Mouse (Mus musculus) hindbrain, embryonic 13.5 days (tissue): ENCODE results near the gene Irf9. TPM values are rescaled to one million over a fixed set of nuclear protein-coding genes. Genes with fewer than 3 reads are reported as not detected.

Experiments
- ATAC-seq: fragments of 200-750 bp; cut with Nextera tagmentation; 2 replicates; pipeline ENCODE4 v1.8.0; 2017; ENCODE audit warnings: moderate TSS enrichment; ENCODE audit not compliant: low FRiP score
- H3K27ac ChIP-seq: fragments of 300-500 bp; sonication (generic); 2 replicates; pipeline ENCODE4 v1.5.1; 2015; ENCODE audit warnings: inconsistent platforms, mild to moderate bottlenecking, moderate library complexity
- H3K27me3 ChIP-seq: fragments of 300-500 bp; sonication (generic); 2 replicates; pipeline ENCODE4 v1.6.1; 2015; ENCODE audit warnings: mild to moderate bottlenecking, inconsistent platforms
- H3K36me3 ChIP-seq: fragments of 300-500 bp; sonication (generic); 2 replicates; pipeline ENCODE4 v1.6.1; 2015; ENCODE audit warnings: mild to moderate bottlenecking, inconsistent platforms
- H3K4me1 ChIP-seq: fragments of 300-500 bp; sonication (generic); replicated peaks from 2 replicates; pipeline ENCODE4 v1.6.1; 2015; ENCODE audit warnings: inconsistent platforms
- H3K4me2 ChIP-seq: fragments of 300-500 bp; sonication (generic); 2 replicates; pipeline ENCODE4 v1.6.1; 2015; ENCODE audit warnings: inconsistent platforms, mild to moderate bottlenecking, moderate library complexity
- H3K4me3 ChIP-seq: fragments of 300-500 bp; sonication (generic); 2 replicates; pipeline ENCODE4 v1.5.1; 2015; ENCODE audit warnings: mild to moderate bottlenecking, inconsistent platforms
- H3K9ac ChIP-seq: fragments of 300-500 bp; sonication (generic); 2 replicates; pipeline ENCODE4 v1.6.1; 2015; ENCODE audit warnings: mild to moderate bottlenecking, inconsistent platforms
- H3K9me3 ChIP-seq: fragments of 300-500 bp; sonication (generic); 2 replicates; pipeline ENCODE4 v1.6.1; 2016; ENCODE audit warnings: inconsistent platforms
- WGBS: fragments of 180-500 bp; shearing (Covaris S2); methylation state at CpG from one replicate; pipeline ENCODE4 v1.1.7; 2015; 5-methylcytosine and 5-hydroxymethylcytosine counted together
- polyA plus RNA-seq: library from polyadenylated mRNA; unstranded; fragments of >200 nt; fragmentation: Nextera tagmentation; extraction: Ambion mirVana; gene quantifications from 2 replicates; pipeline ENCODE4 v1.2.1, GENCODE M21; 2015

Gene Irf9
- polyA plus RNA-seq, 1 experiment from 2014 or later: 10.0 TPM

DNA sequence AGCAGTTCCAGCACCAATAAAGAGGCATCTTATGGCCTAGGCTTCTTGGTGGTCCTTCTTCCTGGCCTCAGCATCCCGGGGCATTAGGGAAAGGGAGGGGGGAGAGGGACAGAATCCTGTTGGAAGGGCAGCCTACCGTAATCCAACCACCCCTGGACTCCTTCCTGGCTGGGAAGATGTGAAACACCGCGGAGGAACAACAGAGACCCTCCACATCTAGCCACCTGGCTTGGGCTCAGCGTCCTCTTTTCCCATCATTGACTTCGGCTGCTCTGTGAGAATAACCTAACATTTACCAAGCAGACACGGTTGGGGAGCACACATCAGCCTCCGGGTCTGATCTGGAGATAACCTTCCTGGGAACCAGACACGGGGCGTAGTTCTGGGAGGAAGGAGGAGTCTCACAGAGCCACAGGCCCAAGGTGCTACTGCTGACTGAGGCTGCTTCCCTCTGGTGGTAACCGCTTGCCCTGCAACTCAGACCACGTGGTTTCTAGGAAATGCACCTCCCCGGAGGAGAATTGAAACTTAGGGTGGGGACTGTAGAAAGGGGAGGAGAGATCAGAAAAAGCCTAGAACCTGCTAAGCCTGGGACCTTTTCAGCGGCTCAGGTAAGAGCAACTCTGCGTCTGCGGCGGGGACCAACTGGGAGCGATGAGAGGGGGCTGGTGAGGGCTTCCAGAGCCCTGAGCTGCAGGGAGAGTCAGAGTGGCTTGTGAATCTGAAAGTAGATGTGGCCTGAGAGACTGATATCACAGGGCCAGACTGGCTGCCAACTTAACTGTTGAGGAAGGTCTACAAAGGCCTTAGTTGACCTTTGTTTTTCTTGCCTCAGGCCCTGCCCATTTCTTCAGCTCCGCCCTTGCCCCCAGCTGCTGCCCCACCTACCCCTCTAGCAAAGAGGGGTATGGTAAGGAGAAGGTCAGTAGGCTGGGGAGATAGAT, 534 bp downstream of the Irf9 start:
- Histone ChIP-seq H3K9me3 (no peaks in the 10 kb centered on the region), H3K27me3 (no peaks in the 10 kb centered on the region), H3K4me1 (peaks cover 6% of the 10 kb centered on the region), H3K9ac (peak overlapping the region; percentile 2; the same call in 1 of the 2 replicates), H3K4me3 (peak overlapping the region; percentile 15), H3K27ac (peak overlapping the region; percentile 35), H3K4me2 (peak overlapping the region; percentile 34), H3K36me3 (peaks cover 87% of the 10 kb centered on the region)
- peak; percentile 86 for ATAC-seq
- 25% methylated on average over 19 of the region's 19 CpGs for WGBS

DNA sequence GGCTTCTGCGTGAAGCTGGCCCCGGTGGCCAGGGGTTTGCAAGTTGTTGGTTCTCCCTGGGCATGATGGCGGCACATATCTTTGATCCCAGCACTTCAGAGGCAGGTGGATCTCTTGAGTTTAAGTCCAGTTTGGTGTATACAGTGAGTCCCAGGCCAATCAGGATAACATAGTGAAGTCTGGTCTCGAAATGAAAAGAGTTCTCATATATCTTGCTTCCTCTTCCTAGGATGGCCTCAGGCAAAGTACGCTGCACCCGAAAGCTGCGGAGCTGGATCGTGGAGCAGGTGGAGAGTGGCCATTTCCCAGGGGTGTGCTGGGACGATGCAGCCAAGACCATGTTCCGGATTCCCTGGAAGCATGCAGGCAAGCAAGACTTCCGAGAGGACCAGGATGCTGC, 1.5 kb downstream of the Irf9 start:
- H3K36me3 ChIP-seq: peaks cover 87% of the 10 kb centered on the region

DNA sequence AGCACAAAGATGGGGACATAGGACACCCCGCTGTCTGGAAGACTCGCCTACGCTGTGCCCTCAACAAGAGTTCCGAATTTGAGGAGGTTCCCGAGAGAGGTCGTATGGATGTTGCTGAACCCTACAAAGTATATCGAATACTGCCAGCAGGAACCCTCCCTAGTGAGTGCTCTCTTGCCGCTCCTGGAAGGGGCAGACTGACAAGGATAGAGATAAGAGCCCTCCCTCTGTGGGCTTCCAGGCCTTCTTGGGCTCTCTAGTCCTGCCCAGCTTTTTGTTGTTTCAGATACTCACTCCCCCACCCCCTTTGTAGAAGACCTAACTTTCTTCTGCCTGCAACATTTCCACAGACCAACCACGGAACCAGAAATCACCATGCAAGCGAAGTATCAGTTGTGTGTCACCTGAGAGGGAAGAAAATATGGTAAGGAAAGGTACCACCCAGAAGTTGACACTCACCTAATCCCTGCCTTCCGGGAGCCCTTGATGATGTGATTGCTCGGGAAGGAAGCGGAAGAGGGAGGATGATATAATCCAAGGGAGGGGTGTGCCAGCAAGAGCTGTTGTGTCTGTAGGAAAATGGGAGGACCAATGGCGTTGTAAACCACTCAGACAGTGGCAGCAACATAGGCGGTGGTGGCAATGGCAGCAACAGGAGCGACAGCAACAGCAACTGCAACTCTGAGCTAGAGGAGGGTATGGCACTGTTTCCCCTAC, 2.5 kb downstream of the Irf9 start:
- Histone ChIP-seq H3K9ac (no peak overlapping the region), H3K36me3 (peaks cover 83% of the 10 kb centered on the region), H3K4me1 (peaks cover 6% of the 10 kb centered on the region), H3K27ac (no peak overlapping the region), H3K4me3 (no peak overlapping the region), H3K9me3 (no peaks in the 10 kb centered on the region), H3K4me2 (no peak overlapping the region), H3K27me3 (no peaks in the 10 kb centered on the region)
- no peak for ATAC-seq
- 94% methylated on average over 16 of the region's 16 CpGs for WGBS

More for the DNA sequence above, 1.5 kb downstream of the Irf9 start:
- Histone ChIP-seq H3K4me3 (no peak overlapping the region), H3K4me2 (no peak overlapping the region), H3K27ac (no peak overlapping the region), H3K27me3 (no peaks in the 10 kb centered on the region), H3K9ac (no peak overlapping the region), H3K4me1 (peaks cover 6% of the 10 kb centered on the region), H3K9me3 (no peaks in the 10 kb centered on the region)
- ATAC-seq: no peak
- 91% methylated on average over 11 of the region's 11 CpGs for WGBS

DNA sequence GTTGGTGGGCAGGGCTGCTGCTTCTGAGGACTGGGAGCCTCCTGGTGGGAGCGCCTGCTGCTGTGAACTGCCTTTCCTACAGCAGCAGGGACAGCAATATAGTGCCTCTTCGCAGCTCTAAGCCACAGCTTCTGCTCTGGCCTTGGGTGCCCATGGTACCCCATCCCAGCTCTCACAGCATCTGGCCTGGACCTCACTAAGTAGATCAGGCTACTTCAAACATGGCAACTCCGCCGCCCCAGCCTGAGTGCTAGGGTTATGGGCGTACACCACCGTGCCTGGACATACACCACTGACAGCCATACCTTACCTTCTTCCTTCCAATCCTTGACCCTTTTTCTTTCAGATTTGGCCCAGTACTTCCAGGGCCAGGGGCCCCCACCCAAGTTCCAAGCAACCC, 5.0 kb downstream of the Irf9 start:
- Histone ChIP-seq H3K4me1 (peaks cover 6% of the 10 kb centered on the region), H3K27ac (no peak overlapping the region), H3K9ac (no peak overlapping the region), H3K9me3 (no peaks in the 10 kb centered on the region), H3K36me3 (peaks cover 60% of the 10 kb centered on the region), H3K4me3 (no peak overlapping the region), H3K27me3 (no peaks in the 10 kb centered on the region), H3K4me2 (no peak overlapping the region)
- WGBS: 95% methylated on average over 6 of the region's 6 CpGs
- ATAC-seq: no peak

DNA sequence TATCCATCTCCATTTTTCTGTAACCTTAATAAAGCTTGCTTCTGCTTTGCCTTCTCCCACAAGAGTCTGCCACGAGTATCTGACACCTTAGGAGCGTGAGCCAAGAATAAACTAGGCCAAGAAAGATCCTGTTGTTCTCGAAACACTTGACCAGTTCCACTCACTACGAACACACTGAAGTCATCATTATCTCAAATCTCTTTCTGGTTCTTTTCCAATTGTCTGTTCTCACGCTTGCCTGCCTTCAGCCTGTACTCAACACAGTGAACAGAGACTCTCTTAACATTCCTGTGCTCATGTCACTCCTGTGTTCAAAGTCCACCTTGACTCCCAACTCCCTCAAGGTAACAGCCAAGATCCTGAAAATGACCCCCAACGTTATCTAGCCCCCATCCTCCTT, 10.0 kb downstream of the Irf9 start:
- no peak overlapping the region for H3K9ac ChIP-seq
- H3K27ac ChIP-seq: no peak overlapping the region
- H3K4me1 ChIP-seq: no peaks in the 10 kb centered on the region
- H3K4me3 ChIP-seq: no peak overlapping the region
- no peak overlapping the region for H3K4me2 ChIP-seq
- no peaks in the 10 kb centered on the region for H3K9me3 ChIP-seq
- H3K27me3 ChIP-seq: no peaks in the 10 kb centered on the region
- H3K36me3 ChIP-seq: peaks cover 23% of the 10 kb centered on the region
- no peak for ATAC-seq
- WGBS: 74% methylated on average over 6 of the region's 6 CpGs

DNA sequence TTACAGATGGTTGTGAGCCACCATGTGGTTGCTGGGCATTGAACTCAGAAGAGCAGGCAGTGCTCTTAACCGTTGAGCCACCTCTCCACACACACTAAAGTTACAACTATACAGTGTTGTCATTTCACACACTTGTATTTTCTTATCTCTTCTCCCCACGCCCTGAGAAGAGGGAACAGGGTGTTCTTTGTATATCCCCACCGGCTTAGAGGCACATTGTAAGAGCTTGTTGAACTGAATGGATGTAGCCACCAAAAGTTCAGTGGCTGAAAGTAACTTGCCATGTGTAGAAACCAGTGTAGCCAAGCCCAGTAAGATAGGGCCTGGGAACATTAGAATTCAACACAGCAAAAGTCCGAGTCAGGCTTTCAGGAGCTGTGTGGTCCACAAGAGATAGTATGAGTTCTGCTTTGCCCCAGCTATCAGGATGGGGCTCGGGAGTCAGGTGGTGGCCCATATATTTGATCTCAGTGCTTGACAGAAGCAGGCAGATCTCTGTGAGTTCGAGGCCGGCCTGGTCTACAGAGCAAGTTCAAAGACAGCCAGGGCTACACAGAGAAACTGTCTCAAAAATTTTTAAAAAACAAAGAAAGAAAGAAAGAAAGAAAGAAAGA, 11.3 kb downstream of the Irf9 start:
- peaks cover 4% of the 10 kb centered on the region; the same call in 1 of the 2 replicates for H3K4me1 ChIP-seq
- no peak for ATAC-seq
- no peak overlapping the region for H3K27ac ChIP-seq
- no peaks in the 10 kb centered on the region for H3K27me3 ChIP-seq
- peaks cover 10% of the 10 kb centered on the region for H3K36me3 ChIP-seq
- H3K4me3 ChIP-seq: no peak overlapping the region
- no peak overlapping the region for H3K9ac ChIP-seq
- H3K9me3 ChIP-seq: no peaks in the 10 kb centered on the region
- H3K4me2 ChIP-seq: no peak overlapping the region
- WGBS: 85% methylated on average over 7 of the region's 7 CpGs

DNA sequence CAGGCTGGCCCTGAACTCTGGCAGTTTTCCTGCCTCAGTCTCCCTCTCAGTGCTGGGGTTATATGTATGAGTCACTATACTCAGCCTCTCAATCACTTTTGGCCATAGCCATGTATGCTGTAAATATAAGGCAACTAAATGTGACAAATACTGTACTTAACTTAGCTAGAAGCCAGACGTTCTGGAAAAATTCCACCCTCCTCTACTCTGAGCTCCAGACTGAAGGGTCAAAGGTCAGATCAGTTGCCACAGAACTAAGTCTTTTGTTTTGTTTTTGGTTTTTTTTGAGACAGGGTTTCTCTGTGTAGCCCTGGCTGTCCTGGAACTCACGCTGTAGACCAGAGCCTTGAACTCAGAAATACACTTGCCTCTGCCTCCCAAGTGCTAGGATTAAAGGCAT, 12.5 kb downstream of the Irf9 start:
- Histone ChIP-seq H3K4me2 (no peak overlapping the region), H3K9me3 (no peaks in the 10 kb centered on the region), H3K9ac (no peak overlapping the region), H3K4me3 (no peak overlapping the region), H3K4me1 (peaks cover 4% of the 10 kb centered on the region; the same call in 1 of the 2 replicates), H3K27me3 (no peaks in the 10 kb centered on the region), H3K36me3 (0 out of 2 replicates have a peak, but pooled peaks cover 2% of the 10 kb centered on the region), H3K27ac (no peak overlapping the region)
- ATAC-seq: no peak
- 38% methylated on average over 2 of the region's 2 CpGs for WGBS

DNA sequence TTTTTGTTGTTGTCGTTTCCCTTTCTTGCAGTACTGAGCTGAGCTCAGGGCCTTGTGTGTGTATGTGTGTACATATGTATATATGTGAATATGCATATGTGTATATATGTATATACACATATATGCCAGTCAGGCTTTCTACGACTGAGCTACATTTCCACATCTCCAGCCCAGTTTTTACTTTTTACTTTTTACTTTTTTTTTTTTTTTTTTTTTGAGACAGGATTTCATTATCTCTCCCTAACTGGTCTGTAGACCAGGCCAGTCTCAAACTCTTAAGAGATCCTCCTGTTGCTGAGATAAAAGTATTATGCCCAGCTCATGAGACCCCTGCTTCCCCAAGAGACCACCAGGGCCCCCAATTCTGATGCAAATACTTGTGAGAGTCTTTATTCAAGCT, 13.5 kb downstream of the Irf9 start:
- no peak overlapping the region for H3K4me3 ChIP-seq
- H3K9ac ChIP-seq: no peak overlapping the region
- H3K9me3 ChIP-seq: no peaks in the 10 kb centered on the region
- no peak overlapping the region for H3K4me2 ChIP-seq
- no peaks in the 10 kb centered on the region for H3K36me3 ChIP-seq
- 87% methylated on average over 2 of the region's 2 CpGs for WGBS
- H3K27me3 ChIP-seq: no peaks in the 10 kb centered on the region
- H3K27ac ChIP-seq: no peak overlapping the region
- peaks cover 4% of the 10 kb centered on the region; the same call in 1 of the 2 replicates for H3K4me1 ChIP-seq
- no peak for ATAC-seq

DNA sequence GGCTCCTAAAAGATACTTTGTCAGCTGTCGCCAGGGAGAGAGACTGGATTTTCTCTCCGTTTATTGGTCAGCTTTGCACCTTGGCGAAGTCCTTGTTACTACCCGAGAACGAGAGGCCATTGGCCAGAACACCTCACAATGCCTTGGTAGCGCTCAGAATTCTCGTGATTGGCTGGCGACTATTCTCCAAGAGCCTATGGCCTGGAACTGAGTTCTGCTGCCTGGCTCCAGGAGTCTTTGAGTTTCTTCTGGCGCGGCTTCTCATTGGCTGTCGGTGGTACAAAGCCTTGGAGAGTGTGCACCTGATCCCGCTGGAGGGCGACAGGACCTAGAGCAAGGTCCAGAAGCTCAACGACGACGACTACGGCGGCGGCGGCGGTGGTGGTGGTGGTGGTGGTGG, 14.5 kb downstream of the Irf9 start, which contains the start of gene Rec8:
Gene Rec8, plus strand, starts transcription at position 216 of the 400 bp plus-strand sequence.
- peak within 1 kb of the TSS; percentile 33 for H3K4me3 ChIP-seq
- H3K9ac ChIP-seq: peak within 1 kb of the TSS; percentile 46
- H3K4me2 ChIP-seq: peak within 1 kb of the TSS; percentile 42
- no peaks in the 10 kb centered on the region for H3K9me3 ChIP-seq
- H3K36me3 ChIP-seq: peaks cover 1% of the 10 kb centered on the region; the same call in 1 of the 2 replicates
- peak within 1 kb of the TSS; percentile 12; the same call in 1 of the 2 replicates for H3K27ac ChIP-seq
- H3K27me3 ChIP-seq: no peaks in the 10 kb centered on the region
- peak; percentile 91 for ATAC-seq
- H3K4me1 ChIP-seq: peaks cover 4% of the 10 kb centered on the region; the same call in 1 of the 2 replicates
- WGBS: 20% methylated on average over 21 of the region's 21 CpGs

DNA sequence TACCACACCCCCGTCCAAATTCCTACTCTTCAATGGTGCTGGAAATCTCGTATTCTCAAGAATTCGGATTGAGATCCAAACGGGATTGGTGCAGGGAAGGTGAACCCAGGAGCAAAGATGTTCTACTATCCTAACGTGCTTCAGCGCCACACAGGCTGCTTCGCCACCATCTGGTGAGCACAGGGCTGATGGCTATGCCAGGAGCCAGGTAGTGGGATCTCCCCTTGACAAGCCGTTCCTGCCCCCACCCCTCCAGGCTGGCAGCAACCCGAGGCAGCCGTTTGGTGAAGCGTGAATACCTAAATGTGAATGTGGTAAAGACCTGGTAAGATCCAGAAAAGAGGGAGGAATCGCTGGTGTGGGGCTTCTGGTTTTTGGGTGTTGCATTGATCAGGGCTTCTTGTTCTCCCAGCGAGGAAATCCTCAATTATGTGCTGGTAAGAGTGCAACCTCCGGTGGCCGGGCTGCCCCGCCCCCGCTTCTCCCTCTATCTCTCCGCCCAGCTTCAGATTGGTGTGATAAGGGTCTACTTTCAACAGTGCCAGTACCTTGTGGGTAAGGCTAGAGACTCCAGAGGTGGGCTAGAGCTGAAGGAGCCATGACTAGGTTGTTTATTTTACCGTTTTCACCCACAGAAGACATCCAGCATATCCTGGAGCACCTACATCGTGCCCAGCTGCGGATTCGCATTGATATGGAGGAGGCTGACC, 15.3 kb downstream of the Irf9 start:
- H3K4me2 ChIP-seq: peak overlapping the region; percentile 42
- peaks cover 4% of the 10 kb centered on the region; the same call in 1 of the 2 replicates for H3K4me1 ChIP-seq
- H3K27ac ChIP-seq: peak overlapping the region; percentile 12; the same call in 1 of the 2 replicates
- peaks cover 8% of the 10 kb centered on the region for H3K36me3 ChIP-seq
- peak overlapping the region; percentile 33 for H3K4me3 ChIP-seq
- H3K9me3 ChIP-seq: no peaks in the 10 kb centered on the region
- no peaks in the 10 kb centered on the region for H3K27me3 ChIP-seq
- peak; percentile 51; the same call in 1 of the 2 replicates for ATAC-seq
- 51% methylated on average over 22 of the region's 22 CpGs for WGBS
- H3K9ac ChIP-seq: peak overlapping the region; percentile 46

DNA sequence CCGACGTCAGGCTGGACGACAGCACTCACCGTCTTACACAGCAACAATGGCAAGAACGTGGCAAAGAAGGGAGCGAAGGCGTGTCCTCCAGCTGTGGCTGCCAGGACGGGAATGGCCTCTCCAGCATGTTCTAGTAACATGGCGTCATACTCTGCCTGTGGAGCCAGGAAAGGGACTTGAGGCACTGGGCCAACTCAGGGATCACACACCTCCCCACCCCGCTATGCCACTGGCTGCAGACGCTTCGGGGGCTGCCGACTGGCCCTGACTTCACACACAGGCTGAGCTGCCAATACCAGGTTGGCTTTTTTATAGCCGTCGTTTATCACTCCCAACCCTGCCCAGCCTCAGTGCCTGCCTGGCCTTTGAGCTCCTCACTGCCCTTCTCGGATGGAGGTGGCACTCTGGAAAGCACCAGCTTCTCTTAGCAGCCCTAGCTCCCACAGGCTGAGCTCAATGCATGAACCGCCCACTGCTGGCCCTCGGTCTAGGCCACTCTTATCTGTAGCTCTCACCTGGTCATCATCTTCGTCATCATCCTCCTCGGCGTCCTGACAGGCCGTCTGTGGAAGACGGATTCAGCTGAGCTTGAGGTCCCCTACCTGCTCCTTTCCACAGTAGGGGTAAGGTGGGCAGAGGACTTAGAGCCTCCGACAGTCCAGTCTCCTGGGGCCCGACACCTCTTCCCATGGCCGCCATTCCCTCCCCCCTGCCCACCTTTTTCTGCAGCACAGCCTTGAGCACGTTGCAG, 24.9 kb downstream of the Irf9 start:
- no peak for ATAC-seq
- Histone ChIP-seq H3K4me2 (no peak overlapping the region), H3K36me3 (peaks cover 99% of the 10 kb centered on the region), H3K27me3 (no peaks in the 10 kb centered on the region), H3K4me1 (no peaks in the 10 kb centered on the region), H3K9me3 (no peaks in the 10 kb centered on the region), H3K9ac (no peak overlapping the region), H3K4me3 (no peak overlapping the region), H3K27ac (no peak overlapping the region)
- 93% methylated on average over 27 of the region's 27 CpGs for WGBS
